Mouse (Mus musculus) MEL (cell line): ENCODE results near the gene Rln3.
A peak's percentile ranks its signal among the peaks of the same experiment; 100 is the strongest.

Source experiments
- CHD2 ChIP-seq: IDR thresholded peaks from 2 replicates; pipeline ENCODE4 v1.6.1; 2011; ENCODE audit warnings: low read length, improper control_type of control experiment
- CTCF ChIP-seq, 3 experiments: IDR thresholded peaks in 2 of 3; conservative IDR thresholded peaks in 1 of 3; 2 replicates each; pipeline ENCODE4 v1.5.1; 2011 to 2012; ENCODE audit warnings: low read length in 3 of 3, low read depth in 2 of 3, mild to moderate bottlenecking in 2 of 3, improper control_type of control experiment in 1 of 3, inconsistent platforms in 1 of 3, mixed read lengths in 1 of 3, moderate library complexity in 1 of 3; ENCODE audit not compliant: control insufficient read depth in 1 of 3, insufficient read depth in 1 of 3, poor library complexity in 1 of 3, severe bottlenecking in 1 of 3
- EP300 ChIP-seq, 2 experiments: IDR thresholded peaks; 2 replicates each; pipeline ENCODE4 v1.6.1; 2011; ENCODE audit warnings: improper control_type of control experiment in 2 of 2, low read length in 2 of 2, low read depth in 1 of 2, mild to moderate bottlenecking in 1 of 2
- GATA1 ChIP-seq: IDR thresholded peaks from 2 replicates; pipeline ENCODE4 v1.6.1; 2011; ENCODE audit warnings: low read depth, low read length, improper control_type of control experiment
- MAZ ChIP-seq: IDR thresholded peaks from 2 replicates; pipeline ENCODE4 v1.6.1; 2012; ENCODE audit warnings: low read depth, mild to moderate bottlenecking, inconsistent platforms, low read length, improper control_type of control experiment
- MXI1 ChIP-seq: IDR thresholded peaks from 2 replicates; pipeline ENCODE4 v1.6.1; 2011; ENCODE audit warnings: mild to moderate bottlenecking, low read depth, low read length, improper control_type of control experiment
- POLR2A ChIP-seq, 2 experiments: IDR thresholded peaks; 2 replicates each; pipeline ENCODE4 v1.6.1; 2011 to 2012; ENCODE audit warnings: low read length in 2 of 2, mild to moderate bottlenecking in 2 of 2, control low read depth in 1 of 2, improper control_type of control experiment in 1 of 2, low read depth in 1 of 2, moderate library complexity in 1 of 2; ENCODE audit not compliant: control insufficient read depth in 1 of 2, insufficient read depth in 1 of 2, poor library complexity in 1 of 2
- SMC3 ChIP-seq: IDR thresholded peaks from 2 replicates; pipeline ENCODE4 v1.6.1; 2011; ENCODE audit warnings: low read depth, low read length, improper control_type of control experiment
- TAL1 ChIP-seq: IDR thresholded peaks from 2 replicates; pipeline ENCODE4 v1.6.1; 2012; ENCODE audit warnings: mild to moderate bottlenecking, inconsistent platforms, low read length, moderate library complexity, mixed read lengths
- ZC3H11A ChIP-seq: IDR thresholded peaks from 2 replicates; pipeline ENCODE4 v1.6.1; 2012; ENCODE audit warnings: low read depth, mild to moderate bottlenecking, inconsistent platforms, low read length, improper control_type of control experiment

- TF ChIP-seq ZC3H11A (peak; percentile 45), CTCF (IDR thresholded peaks at IDR 0.05 in 2 of 3, conservative IDR thresholded peaks at IDR 0.05 in 1 of 3; ENCODE audit: control insufficient read depth in 1 of 3, insufficient read depth in 1 of 3, low read depth in 2 of 3, low read length in 3 of 3, poor library complexity in 1 of 3, severe bottlenecking in 1 of 3) (peak; percentile 72 to 79 (median 75)), EP300 (IDR thresholded peaks at IDR 0.05; ENCODE audit: low read depth in 1 of 2, low read length in 2 of 2) (no peak), POLR2A (IDR thresholded peaks at IDR 0.05; ENCODE audit: control insufficient read depth in 1 of 2, insufficient read depth in 1 of 2, low read depth in 1 of 2, low read length in 2 of 2, poor library complexity in 1 of 2) (no peak), GATA1 (peak; percentile 54; the same call in 1 of the 2 replicates), SMC3 (peak; percentile 77), MXI1 (0 out of 2 replicates have a peak, but pooled peaks have one; percentile 22), CHD2 (no peak), MAZ (no peak), TAL1 (no peak)
Measured at GRCm38 (mm10) chr8:84039050-84039449, 5.8 kb downstream of the Rln3 start.
